Mouse (Mus musculus): ENCODE results near the gene Ces2a. TPM values are rescaled to one million over a fixed set of nuclear protein-coding genes. Genes with fewer than 3 reads are reported as not detected.

Ces2a gene
- polyA plus RNA-seq, 1 experiment from 2014 or later = 22.7 TPM

GRCm38 (mm10) chr8:104761126-104761525, 27.3 kb downstream of the Ces2a start:
- Histone ChIP-seq H3K27ac (replicated peaks) (no peak overlapping the region), H3K4me1 (replicated peaks) (no peaks in the 10 kb centered on the region), H3K9ac (no peak overlapping the region), H3K9me3 (replicated peaks) (no peaks in the 10 kb centered on the region), H3K4me2 (no peak overlapping the region), H3K4me3 (replicated peaks) (no peak overlapping the region), H3K27me3 (no peaks in the 10 kb centered on the region), H3K36me3 (replicated peaks) (no peaks in the 10 kb centered on the region)
- WGBS (ENCODE audit: insufficient replicate concordance) = 66% methylated on average over 4 of the region's 4 CpGs
- ATAC-seq (ENCODE audit: insufficient read depth) = no peak

- no peaks in the 10 kb centered on the region for H3K27me3 ChIP-seq
- H3K9me3 ChIP-seq (replicated peaks) = no peaks in the 10 kb centered on the region
- no peak overlapping the region for H3K4me2 ChIP-seq
- no peak overlapping the region for H3K9ac ChIP-seq
- no peak overlapping the region for H3K27ac ChIP-seq (replicated peaks)
- no peak overlapping the region for H3K4me3 ChIP-seq (replicated peaks)
- no peak for ATAC-seq (ENCODE audit: insufficient read depth)
- no peaks in the 10 kb centered on the region for H3K36me3 ChIP-seq (replicated peaks)
- no peaks in the 10 kb centered on the region for H3K4me1 ChIP-seq (replicated peaks)
- 31% methylated on average over 4 of the region's 4 CpGs for WGBS (ENCODE audit: insufficient replicate concordance)
Observed at GRCm38 (mm10) chr8:104766485-104766884, 32.7 kb downstream of the Ces2a start.

- no peak overlapping the region for H3K9ac ChIP-seq
- no peak overlapping the region for H3K4me2 ChIP-seq
- no peaks in the 10 kb centered on the region for H3K36me3 ChIP-seq (replicated peaks)
- no peak for ATAC-seq (ENCODE audit: insufficient read depth)
- H3K27ac ChIP-seq (replicated peaks) = no peak overlapping the region
- no peaks in the 10 kb centered on the region for H3K27me3 ChIP-seq
- WGBS (ENCODE audit: insufficient replicate concordance) = 68% methylated on average over 3 of the region's 3 CpGs
- no peaks in the 10 kb centered on the region for H3K4me1 ChIP-seq (replicated peaks)
- no peak overlapping the region for H3K4me3 ChIP-seq (replicated peaks)
- no peaks in the 10 kb centered on the region for H3K9me3 ChIP-seq (replicated peaks)
Observed at GRCm38 (mm10) chr8:104770365-104770764, 36.6 kb downstream of the Ces2a start.

- H3K9me3 ChIP-seq (replicated peaks) = no peaks in the 10 kb centered on the region
- 27% methylated on average over 1 of the region's 1 CpGs for WGBS (ENCODE audit: insufficient replicate concordance)
- no peak for ATAC-seq (ENCODE audit: insufficient read depth)
Observed at GRCm38 (mm10) chr8:104787049-104787448, 53.2 kb downstream of the Ces2a start.

GRCm38 (mm10) chr8:104788929-104789328, 55.1 kb downstream of the Ces2a start:
- Histone ChIP-seq H3K4me3 (replicated peaks) (no peak overlapping the region), H3K4me1 (replicated peaks) (no peaks in the 10 kb centered on the region), H3K36me3 (replicated peaks) (no peaks in the 10 kb centered on the region), H3K27ac (replicated peaks) (no peak overlapping the region), H3K27me3 (no peaks in the 10 kb centered on the region), H3K9ac (no peak overlapping the region), H3K9me3 (replicated peaks) (no peaks in the 10 kb centered on the region), H3K4me2 (no peak overlapping the region)
- no peak for ATAC-seq (ENCODE audit: insufficient read depth)
- WGBS (ENCODE audit: insufficient replicate concordance) = 61% methylated on average over 2 of the region's 2 CpGs

More at GRCm38 (mm10) chr8:104787049-104787448, 53.2 kb downstream of the Ces2a start:
- Histone ChIP-seq H3K27me3 (no peaks in the 10 kb centered on the region), H3K9ac (no peak overlapping the region), H3K4me1 (replicated peaks) (no peaks in the 10 kb centered on the region), H3K27ac (replicated peaks) (no peak overlapping the region), H3K4me2 (no peak overlapping the region), H3K36me3 (replicated peaks) (no peaks in the 10 kb centered on the region), H3K4me3 (replicated peaks) (no peak overlapping the region)

- no peak for ATAC-seq (ENCODE audit: insufficient read depth)
- no peak overlapping the region for H3K4me3 ChIP-seq (replicated peaks)
- no peak overlapping the region for H3K27ac ChIP-seq (replicated peaks)
- H3K36me3 ChIP-seq (replicated peaks) = no peaks in the 10 kb centered on the region
- WGBS (ENCODE audit: insufficient replicate concordance) = 20% methylated on average over 3 of the region's 3 CpGs
- no peaks in the 10 kb centered on the region for H3K27me3 ChIP-seq
- H3K9ac ChIP-seq = no peak overlapping the region
- no peaks in the 10 kb centered on the region for H3K4me1 ChIP-seq (replicated peaks)
- H3K9me3 ChIP-seq (replicated peaks) = no peaks in the 10 kb centered on the region
- H3K4me2 ChIP-seq = no peak overlapping the region
Observed at GRCm38 (mm10) chr8:104789886-104790680, 56.3 kb downstream of the Ces2a start.

Small RNA genes lying within 50 kb of the gene (microRNA-seq; reads per million reads assigned to microRNA genes)
- gene Gm44328 = not detected

Other genes starting within 250 kb of the Ces2a start
- 0.05 TPM in 1 of 2 replicates, not detected in the other for gene Terb1, start 224.1 kb upstream of the Ces2a start, polyA plus RNA-seq (2015; fragmentation: Nextera tagmentation; extraction: Ambion mirVana)
- gene Nae1, start 199.4 kb upstream of the Ces2a start, polyA plus RNA-seq (2015; fragmentation: Nextera tagmentation; extraction: Ambion mirVana) = 26.7 and 28.7 TPM in 2 replicates
- 5.0 and 6.1 TPM in 2 replicates for gene Car7, start 199.3 kb upstream of the Ces2a start, polyA plus RNA-seq (2015; fragmentation: Nextera tagmentation; extraction: Ambion mirVana)
- 3.1 and 3.5 TPM in 2 replicates for gene Pdp2, start 142.6 kb upstream of the Ces2a start, polyA plus RNA-seq (2015; fragmentation: Nextera tagmentation; extraction: Ambion mirVana)
- 0.08 and 0.18 TPM in 2 replicates for gene Cdh16, start 109.6 kb upstream of the Ces2a start, polyA plus RNA-seq (2015; fragmentation: Nextera tagmentation; extraction: Ambion mirVana)
- gene Rrad, start 102.7 kb upstream of the Ces2a start, polyA plus RNA-seq (2015; fragmentation: Nextera tagmentation; extraction: Ambion mirVana) = 1.7 and 2.2 TPM in 2 replicates
- gene Ciao2b, start 92.0 kb upstream of the Ces2a start, polyA plus RNA-seq (2015; fragmentation: Nextera tagmentation; extraction: Ambion mirVana) = 37.5 and 44.3 TPM in 2 replicates
- 0.16 and 0.32 TPM in 2 replicates for gene Ces2b, start 97.6 kb downstream of the Ces2a start, polyA plus RNA-seq (2015; fragmentation: Nextera tagmentation; extraction: Ambion mirVana)
- 0.21 and 0.29 TPM in 2 replicates for gene Ces2c, start 113.1 kb downstream of the Ces2a start, polyA plus RNA-seq (2015; fragmentation: Nextera tagmentation; extraction: Ambion mirVana)
- gene Ces2e, start 192.3 kb downstream of the Ces2a start, polyA plus RNA-seq (2015; fragmentation: Nextera tagmentation; extraction: Ambion mirVana) = 2.3 and 3.8 TPM in 2 replicates
- gene Ces2f, start 213.4 kb downstream of the Ces2a start, polyA plus RNA-seq (2015; fragmentation: Nextera tagmentation; extraction: Ambion mirVana) = not detected in 2 replicates
- gene Ces2g, start 227.7 kb downstream of the Ces2a start, polyA plus RNA-seq (2015; fragmentation: Nextera tagmentation; extraction: Ambion mirVana) = 21.1 TPM in 2 replicates

All from liver, embryonic 15.5 days (tissue).